Mouse (Mus musculus): Measurements from ENCODE around the gene Akip1.

Gene Akip1

DNA sequence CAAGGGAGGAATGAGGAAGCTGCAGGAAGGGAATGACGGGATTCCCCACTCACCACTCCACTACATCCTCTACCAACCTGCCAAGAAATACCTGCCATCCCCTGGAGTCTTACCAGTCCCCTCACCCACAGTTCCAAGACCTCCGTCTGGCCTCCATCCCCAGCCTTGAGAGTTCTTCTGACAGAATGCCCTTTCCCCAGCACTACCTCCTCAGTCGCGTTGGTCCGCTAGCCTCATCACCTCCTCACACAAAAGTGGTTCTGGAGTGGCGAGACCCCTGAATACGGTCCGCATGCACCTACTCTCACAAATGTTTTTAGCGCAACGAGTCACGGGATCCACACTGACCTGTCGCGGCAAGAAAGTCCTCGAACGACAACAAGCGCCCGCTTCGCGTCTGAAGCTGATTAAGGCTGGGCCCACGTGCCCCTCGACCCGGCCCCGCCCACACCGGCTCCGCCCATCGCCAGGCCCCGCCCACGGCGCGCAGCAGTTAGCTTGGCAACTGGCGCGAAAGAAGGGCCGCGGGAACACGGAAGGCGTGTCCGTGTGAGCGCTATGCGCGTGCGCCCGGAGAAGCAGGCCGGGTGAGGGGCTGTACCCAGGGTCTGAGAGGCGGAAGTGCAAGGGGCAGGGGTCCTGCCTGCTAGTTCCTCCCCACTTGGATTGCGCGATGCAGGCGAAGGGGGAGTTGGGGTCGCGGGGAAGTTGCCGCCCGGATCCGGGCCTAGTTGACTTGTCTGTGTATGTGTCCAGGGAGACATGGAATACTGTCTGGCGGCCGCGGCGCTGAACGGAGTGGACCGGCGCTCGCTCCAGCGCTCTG is at the start of gene Akip1, which contains the start of gene St5:
Gene Akip1, plus strand, starts transcription at position 501 of the 826 bp plus-strand sequence.
Gene St5, minus strand, starts transcription at position 416 of the 826 bp plus-strand sequence.
- DNase-seq (ENCODE audit: low read depth, low spot score), result peak; percentile 98

- peak; percentile 77 for DNase-seq (ENCODE audit: low read depth, low spot score)
Observed at GRCm38 (mm10) chr7:109654871-109655270, 48.6 kb upstream of the Akip1 start.

- no peak for DNase-seq (ENCODE audit: low read depth, low spot score)
Observed at GRCm38 (mm10) chr7:109657884-109658283, 45.6 kb upstream of the Akip1 start.

GRCm38 (mm10) chr7:109659278-109659677 is 44.2 kb upstream of the Akip1 start:
- DNase-seq (ENCODE audit: low read depth, low spot score), result no peak

GRCm38 (mm10) chr7:109662626-109663025 is 40.9 kb upstream of the Akip1 start:
- no peak for DNase-seq (ENCODE audit: low read depth, low spot score)

- no peak for DNase-seq (ENCODE audit: low read depth, low spot score)
Observed at GRCm38 (mm10) chr7:109666664-109667063, 36.8 kb upstream of the Akip1 start.

- DNase-seq (ENCODE audit: low read depth, low spot score), result no peak
Observed at GRCm38 (mm10) chr7:109669426-109670170, 33.9 kb upstream of the Akip1 start.

DNA sequence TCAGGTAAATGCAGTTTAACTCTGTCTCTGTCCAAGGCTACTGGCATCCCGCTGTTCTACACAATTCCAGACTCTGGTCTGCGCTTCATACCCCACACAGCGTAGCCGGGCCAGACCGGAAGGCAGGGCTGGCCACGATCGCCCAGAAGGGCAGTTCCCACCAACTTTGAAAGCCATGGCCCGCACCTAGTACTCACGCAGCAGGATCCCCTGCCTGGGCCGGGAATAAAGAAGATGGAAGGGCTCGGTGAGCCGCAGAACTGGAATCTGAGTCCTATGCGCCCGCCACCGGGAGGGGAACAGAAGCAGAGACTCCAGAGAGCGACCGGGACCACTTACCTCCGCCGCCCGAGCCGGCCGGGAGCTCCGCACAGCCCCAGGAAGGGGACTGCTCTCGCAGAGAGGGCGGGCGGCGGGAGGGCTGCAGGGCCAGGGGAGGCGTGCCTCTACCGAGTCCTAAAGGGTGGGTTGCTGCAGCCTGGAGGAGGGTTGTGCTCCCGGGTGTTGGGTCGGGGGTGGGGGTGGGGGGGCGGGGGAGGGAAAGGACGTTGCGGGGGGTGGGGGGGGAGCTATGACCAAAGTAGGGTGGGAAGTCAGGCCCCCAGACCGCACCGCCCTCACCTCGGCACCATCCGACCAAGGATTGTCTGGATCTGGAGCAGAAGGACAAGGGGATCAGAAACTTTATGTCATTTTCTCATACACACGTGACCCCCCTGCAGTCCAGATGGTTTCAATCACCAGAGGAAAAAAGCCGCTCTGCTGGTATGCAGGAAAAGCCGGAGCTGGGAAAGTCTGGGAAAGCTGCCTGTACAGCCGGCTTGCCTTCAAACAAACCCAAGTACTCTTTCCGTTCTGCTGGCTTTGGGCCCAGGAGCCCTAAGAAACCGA is 31.7 kb upstream of the Akip1 start:
- peak; percentile 71 for DNase-seq (ENCODE audit: low read depth, low spot score)

- no peak for DNase-seq (ENCODE audit: low read depth, low spot score)
Observed at GRCm38 (mm10) chr7:109674944-109675628, 28.4 kb upstream of the Akip1 start.

DNA sequence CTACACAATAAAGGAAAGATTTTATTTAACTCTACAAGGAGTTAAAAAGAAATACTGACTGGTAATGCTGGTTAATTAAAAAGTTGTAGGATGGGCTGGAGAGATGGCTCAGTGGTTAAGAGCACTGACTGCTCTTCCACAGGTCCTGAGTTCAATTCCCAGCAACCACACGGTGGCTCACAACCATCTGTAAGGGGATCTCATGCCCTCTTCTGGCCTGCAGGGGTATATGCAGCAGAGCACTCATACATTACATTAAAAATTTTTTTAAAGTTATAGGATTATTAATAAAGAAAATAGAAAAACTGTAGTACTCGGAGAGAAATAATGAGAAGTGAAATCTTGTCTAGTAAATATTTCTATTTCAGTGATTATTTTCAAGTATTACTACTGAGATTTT is 23.2 kb upstream of the Akip1 start:
- peak; percentile 27 for DNase-seq (ENCODE audit: low read depth, low spot score)

DNA sequence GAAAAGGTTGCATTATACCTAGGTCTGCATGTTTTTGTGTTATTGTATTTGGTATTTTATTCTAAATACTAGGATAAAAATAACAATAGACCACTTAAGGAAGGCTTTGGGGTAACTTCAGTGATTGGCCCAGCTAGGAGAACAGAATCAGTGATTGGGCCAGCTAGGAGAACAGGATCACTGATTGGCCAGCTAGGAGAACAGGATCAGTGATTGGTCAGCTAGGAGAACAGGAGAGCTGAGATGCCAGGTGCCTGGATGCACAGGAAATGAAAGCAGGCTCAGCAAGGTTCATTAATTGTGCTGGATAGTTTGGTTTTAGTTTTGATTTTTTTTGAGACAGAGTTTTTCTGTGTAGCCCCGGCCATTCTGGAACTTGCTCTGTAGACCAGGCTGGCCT is 22.6 kb upstream of the Akip1 start:
- peak; percentile 69 for DNase-seq (ENCODE audit: low read depth, low spot score)

- no peak for DNase-seq (ENCODE audit: low read depth, low spot score)
Observed at GRCm38 (mm10) chr7:109686585-109687128, 16.8 kb upstream of the Akip1 start.

DNA sequence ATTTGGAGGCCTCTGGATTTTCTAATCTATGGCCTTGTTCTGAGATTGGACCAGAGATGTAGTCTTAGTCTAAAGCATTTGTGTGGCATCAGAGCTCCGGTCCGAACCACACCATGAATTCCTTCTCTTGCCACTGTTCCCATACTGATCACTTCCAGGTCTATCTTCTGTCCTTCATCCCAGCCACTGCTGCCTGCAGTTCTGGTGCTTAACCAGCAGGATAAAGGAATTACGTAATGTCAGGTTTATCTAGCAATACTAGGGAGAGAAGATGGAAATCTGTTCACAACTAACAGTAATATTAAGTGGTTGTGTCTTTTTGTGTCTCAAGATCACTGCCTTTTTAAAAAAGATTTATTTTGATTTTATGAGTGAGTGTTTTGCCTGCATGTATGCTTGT is 13.4 kb upstream of the Akip1 start:
- DNase-seq (ENCODE audit: low read depth, low spot score), result peak; percentile 49

DNA sequence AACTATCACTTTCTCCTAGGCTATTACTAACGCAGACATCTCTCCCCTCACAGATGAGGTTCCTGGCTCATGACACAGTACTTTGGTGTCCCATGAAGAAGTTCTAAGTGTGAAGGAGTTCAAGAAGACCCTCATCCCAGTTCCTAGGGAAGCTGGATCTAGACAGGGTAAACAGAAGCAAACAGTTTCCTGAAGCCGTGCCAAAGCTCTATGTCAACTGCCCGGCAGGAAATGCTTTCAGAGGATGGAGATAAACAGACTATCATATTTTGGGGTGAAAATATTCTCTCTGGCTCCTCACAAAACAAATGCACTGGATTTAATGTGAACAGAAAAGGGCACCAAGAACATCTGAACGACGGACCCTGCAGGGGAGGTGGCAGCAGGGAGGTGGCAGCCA is 12.5 kb upstream of the Akip1 start:
- no peak for DNase-seq (ENCODE audit: low read depth, low spot score)

DNA sequence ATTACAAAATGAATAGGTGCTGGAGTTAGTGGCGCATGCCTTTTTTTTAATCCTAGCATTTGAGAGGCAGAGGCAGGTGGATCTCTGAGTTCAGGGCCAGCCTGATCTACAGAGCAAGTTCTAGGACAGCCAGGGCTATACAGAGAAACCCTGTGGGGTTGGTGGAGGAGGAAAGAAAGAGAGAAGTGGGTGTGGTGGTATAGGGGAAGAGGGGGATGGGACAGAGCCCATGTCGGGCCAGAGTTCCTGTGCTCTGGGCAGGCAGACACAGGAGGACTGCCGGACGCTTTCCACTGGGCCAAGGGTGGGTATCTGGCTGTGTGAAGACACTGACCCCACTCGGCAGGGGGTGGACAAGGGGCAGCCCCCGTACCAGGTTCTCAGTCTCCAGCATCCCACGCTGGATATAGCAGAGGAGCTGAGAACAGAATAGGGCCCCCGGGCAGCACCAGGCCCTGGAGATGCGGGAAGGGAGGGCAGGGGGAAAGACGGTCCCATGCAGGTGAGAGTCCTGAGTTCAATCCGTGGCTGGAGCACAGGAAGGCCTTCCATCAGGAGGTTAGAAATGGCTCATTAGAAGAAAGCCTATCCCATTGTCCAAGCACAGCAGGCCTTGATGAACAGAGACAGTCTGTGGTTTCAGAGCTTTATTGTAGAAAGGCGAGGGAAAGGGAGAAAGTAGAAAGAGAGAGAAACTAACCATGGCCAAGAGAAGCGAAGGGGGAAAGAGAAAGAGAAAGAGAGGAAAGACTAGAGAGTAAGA is 8.7 kb upstream of the Akip1 start:
- DNase-seq (ENCODE audit: low read depth, low spot score), result peak; percentile 82

DNA sequence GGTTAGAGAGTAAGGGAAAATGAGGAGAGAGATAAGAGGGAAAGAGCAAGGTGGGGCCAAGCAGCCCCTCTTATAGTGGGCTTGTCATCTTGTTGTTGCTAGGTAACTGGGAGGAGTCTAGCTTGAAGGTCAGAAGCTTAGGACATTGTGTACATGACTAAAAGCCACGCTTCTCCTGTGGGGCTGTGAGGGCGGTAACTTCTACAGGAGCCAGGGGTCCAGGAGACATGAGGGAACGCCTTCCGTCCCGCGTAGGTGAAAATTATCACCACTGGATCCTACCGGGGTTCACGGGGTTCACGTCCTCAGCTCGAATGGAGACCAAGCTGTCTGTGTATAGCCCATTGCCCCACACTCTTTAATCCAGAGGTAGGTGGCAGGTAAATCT is 8.2 kb upstream of the Akip1 start:
- DNase-seq (ENCODE audit: low read depth, low spot score), result peak; percentile 94

GRCm38 (mm10) chr7:109700213-109700612 is 3.3 kb upstream of the Akip1 start:
- peak; percentile 89 for DNase-seq (ENCODE audit: low read depth, low spot score)

DNA sequence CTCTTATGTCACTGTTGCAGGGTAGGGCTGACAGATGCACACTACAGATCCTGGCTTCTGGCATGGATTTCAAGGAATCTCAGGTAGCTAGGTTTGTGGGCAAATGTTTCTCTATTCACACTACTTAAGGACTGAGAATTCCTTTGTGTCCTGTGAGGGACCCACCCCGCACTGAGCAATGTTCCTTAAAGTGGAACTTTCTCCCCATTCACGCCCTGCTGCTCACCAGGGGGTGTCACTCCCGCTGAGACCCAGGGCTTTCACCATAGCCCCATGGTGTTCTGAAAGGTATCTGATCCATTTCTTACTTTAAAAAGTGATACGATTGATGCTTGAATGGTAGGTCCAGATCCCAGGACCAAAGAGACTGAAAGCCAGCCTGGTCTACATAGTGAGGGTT is 769 bp upstream of the Akip1 start:
- peak; percentile 35 for DNase-seq (ENCODE audit: low read depth, low spot score)

DNA sequence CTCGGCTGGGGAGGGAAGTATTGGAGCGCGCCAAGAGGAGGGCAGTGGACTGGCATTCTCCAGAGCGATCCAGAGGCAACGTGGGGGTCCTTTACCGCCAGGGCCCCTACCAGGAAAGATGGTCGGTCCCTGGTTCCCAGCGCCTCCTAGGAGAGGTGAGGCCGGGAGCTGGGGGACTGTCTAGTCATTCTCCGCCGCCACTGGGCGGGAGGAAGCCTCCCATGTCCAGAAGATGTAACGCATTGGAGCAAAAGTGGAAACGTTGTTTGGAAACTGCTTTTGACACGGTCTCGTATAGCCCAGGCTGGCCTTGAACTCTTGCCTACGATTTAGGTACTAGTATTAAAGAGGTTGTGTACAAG is 507 bp downstream of the Akip1 start:
- no peak for DNase-seq (ENCODE audit: low read depth, low spot score)

GRCm38 (mm10) chr7:109704461-109704860 is 971 bp downstream of the Akip1 start:
- DNase-seq (ENCODE audit: low read depth, low spot score), result no peak

All from R1 (cell line).